Mouse (Mus musculus): ENCODE measurements around the gene Agpat4.

- TF ChIP-seq CTCF (IDR thresholded peaks at IDR 0.05; ENCODE audit: low read depth, low read length), result no peak
- no peak for TF ChIP-seq POLR2A (IDR thresholded peaks at IDR 0.05; ENCODE audit: borderline replicate concordance, low read depth, low read length)
These were observed 91.0 kb downstream of the Agpat4 start for GRCm38 (mm10) chr17:12209481-12209880.
